Comparison of ENCODE assay signal across 8 mouse cellular contexts in genomic region chr2:43613571-43613970, GRCm38 (mm10). TPM values are rescaled to one million over a fixed set of nuclear protein-coding genes. Genes with fewer than 3 reads are reported as not detected.
DNase-seq lines count a peak whose midpoint lies in the region; ATAC-seq and TF ChIP-seq lines count a peak whose summit lies in the region.
"Had no signal": no experiment of that assay in that cellular context is flagged by ENCODE, and none has a peak within 500 bp of the region (broad histone marks: within the 10 kb centered on the region; RNA-seq: fewer than 3 reads in every experiment).

No protein-coding gene starts in this region.

- 7% methylated on average over 6 of the region's 6 CpGs for WGBS in lung, embryonic 14.5 days
- WGBS in lung, adult 2 months = 6% methylated on average over 6 of the region's 6 CpGs
- WGBS in stomach, postnatal 0 days = 5% methylated on average over 6 of the region's 6 CpGs

- no peaks in the 10 kb centered on the region for H3K9me3 ChIP-seq in lung, embryonic 14.5 days (ENCODE audit: low read depth, low read length)
- H3K9me3 ChIP-seq in stomach, postnatal 0 days (ENCODE audit: control insufficient read depth, low read length) = no peaks in the 10 kb centered on the region
- H3K9me3 ChIP-seq: midbrain, embryonic 12.5 days had no signal

- H3K4me2 ChIP-seq in lung, embryonic 14.5 days = no peak overlapping the region
- no peak overlapping the region for H3K4me2 ChIP-seq in stomach, postnatal 0 days (replicated peaks; ENCODE audit: low read depth)
- H3K4me2 ChIP-seq: midbrain, embryonic 12.5 days had no signal

- no peak for TF ChIP-seq POLR2A in lung, adult 2 months (IDR thresholded peaks at IDR 0.05; ENCODE audit: borderline replicate concordance, extremely low read depth, low read depth, low read length)

- H3K36me3 ChIP-seq in lung, embryonic 14.5 days (ENCODE audit: insufficient read depth) = no peaks in the 10 kb centered on the region
- no peaks in the 10 kb centered on the region for H3K36me3 ChIP-seq in stomach, postnatal 0 days (ENCODE audit: control insufficient read depth, insufficient read depth, low read length)
- H3K36me3 ChIP-seq: midbrain, embryonic 12.5 days had no signal

- no peaks in the 10 kb centered on the region for H3K27me3 ChIP-seq in lung, embryonic 14.5 days (ENCODE audit: insufficient read depth, low read length)
- no peaks in the 10 kb centered on the region for H3K27me3 ChIP-seq in stomach, postnatal 0 days (ENCODE audit: control insufficient read depth, insufficient read depth, low read length)
- H3K27me3 ChIP-seq: midbrain, embryonic 12.5 days had no signal

- DNase-seq in lung, embryonic 14.5 days = peak; percentile 95
- DNase-seq in lung, adult 2 months = no peak
- peak; percentile 19 for DNase-seq in adrenal gland, adult 2 months
- peak; percentile 83 for DNase-seq in forelimb bud, embryonic 11.5 days (ENCODE audit: low read depth, low spot score)
- DNase-seq in stomach, postnatal 0 days (ENCODE audit: low spot score) = peak; percentile 46
- DNase-seq in right cerebral cortex, adult 2 months (ENCODE audit: low spot score in 2 of 2) = no peak
- DNase-seq in spleen, postnatal 36 days (ENCODE audit: low spot score in 2 of 2) = no peak

- H3K27ac ChIP-seq in lung, embryonic 14.5 days (ENCODE audit: low read depth) = no peak overlapping the region
- no peak overlapping the region for H3K27ac ChIP-seq in stomach, postnatal 0 days (replicated peaks)
- H3K27ac ChIP-seq: midbrain, embryonic 12.5 days had no signal

- no peak for TF ChIP-seq CTCF in lung, embryonic 14.5 days (IDR thresholded peaks at IDR 0.05; ENCODE audit: low read depth)
- TF ChIP-seq CTCF in lung, adult 2 months (IDR thresholded peaks at IDR 0.05; ENCODE audit: insufficient read depth, low read length) = no peak
- no peak for TF ChIP-seq CTCF in stomach, postnatal 0 days (IDR thresholded peaks at IDR 0.05; ENCODE audit: low read depth)

- H3K4me1 ChIP-seq in lung, embryonic 14.5 days (ENCODE audit: insufficient read depth) = no peaks in the 10 kb centered on the region
- no peaks in the 10 kb centered on the region for H3K4me1 ChIP-seq in lung, adult 2 months (ENCODE audit: control insufficient read depth, insufficient read depth, low read length)
- no peaks in the 10 kb centered on the region for H3K4me1 ChIP-seq in stomach, postnatal 0 days (replicated peaks; ENCODE audit: control insufficient read depth, insufficient read depth)
- H3K4me1 ChIP-seq: midbrain, embryonic 12.5 days had no signal

- no peak overlapping the region for H3K9ac ChIP-seq in lung, embryonic 14.5 days
- no peak overlapping the region for H3K9ac ChIP-seq in stomach, postnatal 0 days (ENCODE audit: low read length)
- H3K9ac ChIP-seq: midbrain, embryonic 12.5 days had no signal

- no peak for TF ChIP-seq EP300 in stomach, postnatal 0 days (optimal IDR thresholded peaks at IDR 0.05)

- H3K4me3 ChIP-seq in lung, embryonic 14.5 days (ENCODE audit: low read depth, low read length) = no peak overlapping the region
- H3K4me3 ChIP-seq in lung, adult 2 months (replicated peaks; ENCODE audit: extremely low read depth, low read depth, low read length) = no peak overlapping the region
- H3K4me3 ChIP-seq in stomach, postnatal 0 days (ENCODE audit: low read depth, low read length) = no peak overlapping the region
- H3K4me3 ChIP-seq: midbrain, embryonic 12.5 days had no signal

- ATAC-seq in lung, embryonic 14.5 days (ENCODE audit: insufficient read depth) = no peak
- ATAC-seq in stomach, postnatal 0 days (ENCODE audit: low FRiP score, low TSS enrichment) = no peak

RNA-seq across cellular contexts. Expression of gene Kynu, which starts 58.4 kb away (rescaled TPM):
- polyA plus RNA-seq in lung, embryonic 14.5 days (2014; fragmentation: Nextera tagmentation; extraction: Ambion mirVana) = 0.08 and 0.14 TPM in 2 replicates
- polyA plus RNA-seq in lung, adult 2 months (2012; rRNA removed) = 0.44 and 0.85 TPM in 2 replicates
- under 1 TPM; 0.20 to 0.31 TPM for total RNA-seq in adrenal gland, adult 2 months (2021)
- not detected in 2 replicates for polyA plus RNA-seq in adrenal gland, adult 2 months (2012; rRNA removed)
- 6.2 and 7.0 TPM in 2 replicates for polyA plus RNA-seq in stomach, postnatal 0 days (2015; fragmentation: Nextera tagmentation; extraction: Ambion mirVana)

Comparison
In these comparisons a context has a peak if more than half of its experiments do, and no peak if none do; other contexts are left out.
1. DNase-seq: peak in lung, embryonic 14.5 days (single experiment), adrenal gland, adult 2 months (single experiment), forelimb bud, embryonic 11.5 days (single experiment) and stomach, postnatal 0 days (single experiment); none in lung, adult 2 months (single experiment), right cerebral cortex, adult 2 months (0 of 2) and spleen, postnatal 36 days (0 of 2).